Mouse (Mus musculus): ENCODE data around the gene Il10rb.

DNA sequence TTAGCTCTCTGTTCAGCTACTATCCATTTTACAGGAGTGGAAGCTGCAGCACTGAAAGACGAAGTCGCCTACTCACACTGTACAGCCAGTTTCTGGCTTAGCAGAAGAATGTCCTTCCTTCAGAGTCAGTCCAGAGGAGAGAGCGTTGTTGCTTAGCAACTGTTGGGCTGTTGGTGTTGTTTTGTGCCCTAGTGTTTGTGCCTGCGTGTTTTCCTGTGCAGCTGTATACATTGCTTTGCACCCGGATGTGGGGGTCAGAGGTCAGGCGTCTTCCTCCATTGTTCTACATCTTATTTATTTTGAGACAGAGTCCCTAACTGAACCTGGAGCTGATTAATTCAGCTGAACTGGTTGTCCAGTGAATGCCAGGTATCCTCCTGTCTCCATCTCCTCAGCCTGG, 60.6 kb downstream of the Il10rb start:
- no peak for TF ChIP-seq CTCF (IDR thresholded peaks at IDR 0.05; ENCODE audit: control insufficient read depth, insufficient read depth, low read length)
- no peak for TF ChIP-seq POLR2A (IDR thresholded peaks at IDR 0.05; ENCODE audit: borderline replicate concordance, control insufficient read depth, low read depth, low read length)
